Mouse (Mus musculus): ENCODE data around the gene Tspan4. TPM values are rescaled to one million over a fixed set of nuclear protein-coding genes. Genes with fewer than 3 reads are reported as not detected.

Gene Tspan4
- polyA plus RNA-seq, 1 experiment from 2014 or later = 49.1 TPM

GRCm38 (mm10) chr7:141484186-141485120 is 9.4 kb downstream of the Tspan4 start:
- H3K9me3 ChIP-seq = no peaks in the 10 kb centered on the region

GRCm38 (mm10) chr7:141485186-141485585 is 10.1 kb downstream of the Tspan4 start:
- WGBS = 62% methylated on average over 2 of the region's 2 CpGs
- ATAC-seq (replicated peaks) = no peak
- no peaks in the 10 kb centered on the region; the same call in 1 of the 2 replicates for H3K27me3 ChIP-seq (replicated peaks)
- H3K4me1 ChIP-seq = peaks cover 41% of the 10 kb centered on the region
- H3K4me2 ChIP-seq = no peak overlapping the region
- no peak overlapping the region for H3K9ac ChIP-seq
- no peaks in the 10 kb centered on the region for H3K9me3 ChIP-seq
- H3K36me3 ChIP-seq (replicated peaks) = no peaks in the 10 kb centered on the region
- H3K4me3 ChIP-seq = no peak overlapping the region
- H3K27ac ChIP-seq = no peak overlapping the region

More at GRCm38 (mm10) chr7:141484186-141485120, 9.4 kb downstream of the Tspan4 start:
- Histone ChIP-seq H3K27ac (no peak overlapping the region), H3K4me1 (peaks cover 41% of the 10 kb centered on the region), H3K4me3 (no peak overlapping the region), H3K9ac (no peak overlapping the region), H3K36me3 (replicated peaks) (no peaks in the 10 kb centered on the region), H3K4me2 (no peak overlapping the region), H3K27me3 (replicated peaks) (no peaks in the 10 kb centered on the region; the same call in 1 of the 2 replicates)
- 74% methylated on average over 5 of the region's 5 CpGs for WGBS
- ATAC-seq (replicated peaks) = no peak

- H3K27ac ChIP-seq = no peak overlapping the region
- 84% methylated on average over 2 of the region's 2 CpGs for WGBS
- H3K4me1 ChIP-seq = peaks cover 39% of the 10 kb centered on the region
- ATAC-seq (replicated peaks) = no peak
- H3K4me2 ChIP-seq = no peak overlapping the region
- H3K27me3 ChIP-seq (replicated peaks) = no peaks in the 10 kb centered on the region; the same call in 1 of the 2 replicates
- no peak overlapping the region for H3K4me3 ChIP-seq
- H3K36me3 ChIP-seq (replicated peaks) = no peaks in the 10 kb centered on the region
- no peaks in the 10 kb centered on the region for H3K9me3 ChIP-seq
- H3K9ac ChIP-seq = no peak overlapping the region
Measured at GRCm38 (mm10) chr7:141485606-141486005, 10.6 kb downstream of the Tspan4 start.

- Histone ChIP-seq H3K4me1 (peaks cover 33% of the 10 kb centered on the region), H3K4me3 (no peak overlapping the region), H3K4me2 (no peak overlapping the region), H3K9ac (no peak overlapping the region), H3K27me3 (replicated peaks) (no peaks in the 10 kb centered on the region; the same call in 1 of the 2 replicates), H3K36me3 (replicated peaks) (no peaks in the 10 kb centered on the region), H3K27ac (no peak overlapping the region), H3K9me3 (no peaks in the 10 kb centered on the region)
- ATAC-seq (replicated peaks) = no peak
- 86% methylated on average over 1 of the region's 1 CpGs for WGBS
Measured at GRCm38 (mm10) chr7:141486239-141486638, 11.2 kb downstream of the Tspan4 start.

- Histone ChIP-seq H3K9ac (no peak overlapping the region), H3K4me3 (no peak overlapping the region), H3K4me1 (peaks cover 27% of the 10 kb centered on the region), H3K36me3 (replicated peaks) (no peaks in the 10 kb centered on the region), H3K4me2 (no peak overlapping the region), H3K27me3 (replicated peaks) (no peaks in the 10 kb centered on the region; the same call in 1 of the 2 replicates), H3K27ac (no peak overlapping the region), H3K9me3 (no peaks in the 10 kb centered on the region)
- ATAC-seq (replicated peaks) = no peak
- 81% methylated on average over 7 of the region's 7 CpGs for WGBS
Measured at GRCm38 (mm10) chr7:141487141-141487540, 12.1 kb downstream of the Tspan4 start.

- no peaks in the 10 kb centered on the region for H3K4me1 ChIP-seq
- no peaks in the 10 kb centered on the region for H3K27me3 ChIP-seq (replicated peaks)
- H3K9ac ChIP-seq = no peak overlapping the region
- WGBS = 85% methylated on average over 2 of the region's 2 CpGs
- peaks cover 5% of the 10 kb centered on the region for H3K36me3 ChIP-seq (replicated peaks)
- no peaks in the 10 kb centered on the region for H3K9me3 ChIP-seq
- no peak overlapping the region for H3K4me3 ChIP-seq
- H3K27ac ChIP-seq = no peak overlapping the region
- no peak for ATAC-seq (replicated peaks)
- H3K4me2 ChIP-seq = no peak overlapping the region
Measured at GRCm38 (mm10) chr7:141491151-141491550, 16.1 kb downstream of the Tspan4 start.

- Histone ChIP-seq H3K9ac (no peak overlapping the region), H3K9me3 (no peaks in the 10 kb centered on the region), H3K27me3 (replicated peaks) (no peaks in the 10 kb centered on the region), H3K4me3 (no peak overlapping the region), H3K36me3 (replicated peaks) (peaks cover 5% of the 10 kb centered on the region), H3K4me1 (no peaks in the 10 kb centered on the region), H3K4me2 (no peak overlapping the region), H3K27ac (no peak overlapping the region)
- no peak for ATAC-seq (replicated peaks)
- 92% methylated on average over 5 of the region's 5 CpGs for WGBS
Measured at GRCm38 (mm10) chr7:141492738-141493137, 17.7 kb downstream of the Tspan4 start.

GRCm38 (mm10) chr7:141493729-141494128 is 18.7 kb downstream of the Tspan4 start:
- Histone ChIP-seq H3K4me3 (no peak overlapping the region), H3K27ac (no peak overlapping the region), H3K4me1 (no peaks in the 10 kb centered on the region), H3K36me3 (replicated peaks) (peaks cover 7% of the 10 kb centered on the region), H3K9me3 (no peaks in the 10 kb centered on the region), H3K9ac (no peak overlapping the region), H3K4me2 (no peak overlapping the region), H3K27me3 (replicated peaks) (no peaks in the 10 kb centered on the region)
- WGBS = 84% methylated on average over 1 of the region's 1 CpGs
- no peak for ATAC-seq (replicated peaks)

- Histone ChIP-seq H3K4me3 (no peak overlapping the region), H3K4me1 (no peaks in the 10 kb centered on the region), H3K27ac (no peak overlapping the region), H3K36me3 (replicated peaks) (peaks cover 9% of the 10 kb centered on the region), H3K9ac (no peak overlapping the region), H3K4me2 (no peak overlapping the region), H3K27me3 (replicated peaks) (no peaks in the 10 kb centered on the region), H3K9me3 (no peaks in the 10 kb centered on the region)
- ATAC-seq (replicated peaks) = no peak
- WGBS = 81% methylated on average over 2 of the region's 2 CpGs
Measured at GRCm38 (mm10) chr7:141495379-141495778, 20.3 kb downstream of the Tspan4 start.

- Histone ChIP-seq H3K9me3 (no peaks in the 10 kb centered on the region), H3K27ac (no peak overlapping the region), H3K9ac (no peak overlapping the region), H3K4me1 (no peaks in the 10 kb centered on the region), H3K4me2 (no peak overlapping the region), H3K27me3 (replicated peaks) (no peaks in the 10 kb centered on the region), H3K4me3 (no peak overlapping the region), H3K36me3 (replicated peaks) (peaks cover 9% of the 10 kb centered on the region)
- ATAC-seq (replicated peaks) = no peak
- WGBS = 92% methylated on average over 4 of the region's 4 CpGs
Measured at GRCm38 (mm10) chr7:141495940-141496339, 20.9 kb downstream of the Tspan4 start.

GRCm38 (mm10) chr7:141497600-141497999 is 22.6 kb downstream of the Tspan4 start:
- Histone ChIP-seq H3K27ac (no peak overlapping the region), H3K27me3 (replicated peaks) (no peaks in the 10 kb centered on the region), H3K36me3 (replicated peaks) (peaks cover 9% of the 10 kb centered on the region), H3K9me3 (no peaks in the 10 kb centered on the region), H3K4me2 (no peak overlapping the region), H3K4me1 (no peaks in the 10 kb centered on the region), H3K4me3 (no peak overlapping the region), H3K9ac (no peak overlapping the region)
- ATAC-seq (replicated peaks) = no peak
- WGBS = 96% methylated on average over 3 of the region's 3 CpGs

GRCm38 (mm10) chr7:141501820-141502555 is 26.9 kb downstream of the Tspan4 start:
- no peak overlapping the region for H3K9ac ChIP-seq
- H3K4me2 ChIP-seq = no peak overlapping the region
- 91% methylated on average over 7 of the region's 7 CpGs for WGBS
- no peaks in the 10 kb centered on the region for H3K27me3 ChIP-seq (replicated peaks)
- no peaks in the 10 kb centered on the region for H3K9me3 ChIP-seq
- H3K36me3 ChIP-seq (replicated peaks) = peaks cover 5% of the 10 kb centered on the region; the same call in 1 of the 2 replicates
- no peaks in the 10 kb centered on the region for H3K4me1 ChIP-seq
- H3K4me3 ChIP-seq = no peak overlapping the region
- ATAC-seq (replicated peaks) = no peak
- H3K27ac ChIP-seq = no peak overlapping the region
